Mouse (Mus musculus): ENCODE data around the gene Tmem243.

DNA sequence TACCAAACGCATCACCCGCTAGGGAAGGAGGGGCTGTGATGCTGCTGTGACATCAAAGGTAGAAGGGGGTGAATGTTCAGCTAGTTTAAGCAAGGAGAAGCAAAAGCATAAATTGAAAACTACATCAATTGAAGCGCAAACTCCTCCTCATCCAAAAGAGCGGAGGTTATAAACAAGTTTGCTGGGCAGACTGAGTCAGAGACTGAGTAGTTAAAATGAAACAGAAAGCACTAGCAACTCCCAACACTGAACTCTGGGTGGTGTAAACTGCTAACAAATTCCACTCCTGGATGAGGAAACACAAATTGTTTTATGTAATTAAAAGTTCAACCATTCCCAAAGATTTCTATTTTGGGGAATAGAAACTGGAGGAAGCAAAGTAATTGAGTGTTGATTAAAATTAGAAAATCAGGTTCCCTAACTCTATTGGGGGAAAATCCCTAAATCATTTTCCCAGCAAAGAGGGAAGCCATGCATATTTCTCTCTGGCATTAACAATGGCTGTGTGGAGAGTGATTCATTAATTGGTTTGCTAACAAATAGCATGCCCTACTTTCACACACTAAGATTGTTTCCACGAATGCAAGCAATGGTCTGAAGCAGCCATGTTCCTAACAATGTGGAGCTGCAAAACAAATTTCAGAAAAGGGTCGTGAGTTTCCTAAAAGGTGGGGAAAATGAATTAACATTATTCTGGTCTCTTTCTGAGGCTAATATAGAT lies 41.0 kb upstream of the Tmem243 start:
- no peak for TF ChIP-seq CTCF (IDR thresholded peaks at IDR 0.05; ENCODE audit: low read depth)
- no peak for TF ChIP-seq EP300 (IDR thresholded peaks at IDR 0.05; ENCODE audit: low read depth)

Data from liver, embryonic 14.5 days (tissue).